Mouse (Mus musculus) NIH3T3 (cell line): ENCODE measurements at regions not wholly inside any gene's neighbourhood (a gene's known extent, or its start where the extent isn't known, plus 50 kb on each side); places are given as distances from the start of the nearest gene placed in this dataset.

Experiments
- DNase-seq: peaks from one replicate; pipeline ENCODE4 v3.0.0-alpha.2; 2012; ENCODE audit warnings: low read depth

GRCm38 (mm10) chr6:31995977-31996376 lies 54.1 kb upstream of the 1700012A03Rik start:
- DNase-seq = no peak

GRCm38 (mm10) chr6:31995249-31995648 lies 54.8 kb upstream of the 1700012A03Rik start:
- no peak for DNase-seq

- DNase-seq = no peak
Measured at GRCm38 (mm10) chr6:31985698-31986097, 64.3 kb upstream of the 1700012A03Rik start.

DNA sequence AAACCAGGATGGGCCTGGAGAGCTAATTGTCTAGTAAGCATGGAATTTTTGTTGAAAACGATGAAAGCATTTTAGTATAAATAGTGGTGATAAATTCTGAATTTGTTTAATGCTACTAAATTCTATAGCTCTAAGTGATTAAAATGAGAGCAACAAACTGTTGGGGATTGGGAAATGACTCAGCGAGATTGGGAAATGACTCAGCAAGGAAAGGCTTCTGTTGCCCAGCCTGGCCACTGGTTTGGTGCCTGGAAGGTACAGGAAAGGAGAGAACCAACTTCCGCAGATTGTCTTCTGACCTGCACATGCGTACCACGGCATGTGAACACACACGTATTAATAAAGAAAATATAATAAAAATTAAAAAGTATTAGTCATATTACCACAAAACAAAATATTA lies 73.3 kb upstream of the 1700012A03Rik start:
- peak; percentile 37 for DNase-seq

GRCm38 (mm10) chr6:31948063-31948481 lies 102.0 kb upstream of the 1700012A03Rik start:
- no peak for DNase-seq

- DNase-seq = no peak
Measured at GRCm38 (mm10) chr6:31946572-31946971, 103.5 kb upstream of the 1700012A03Rik start.

DNA sequence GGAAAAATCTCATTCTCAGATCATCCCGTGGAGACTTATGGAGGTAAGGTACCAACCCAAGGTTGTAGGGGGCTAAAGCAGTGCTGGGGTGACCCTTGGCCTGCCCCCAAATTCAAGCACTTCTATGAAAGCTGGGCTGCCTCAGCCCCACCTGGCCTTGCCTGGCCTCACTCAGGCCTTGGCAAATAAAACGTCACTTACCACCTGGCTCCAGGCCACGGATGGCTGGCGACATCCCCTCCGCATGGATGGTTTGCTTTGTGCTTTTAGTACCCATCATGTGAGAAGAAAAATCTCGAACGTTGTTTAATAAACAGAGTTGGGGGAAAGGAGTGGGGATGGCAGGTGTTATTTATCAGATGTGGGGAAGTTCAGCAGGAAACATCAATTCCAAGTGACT lies 104.7 kb upstream of the 1700012A03Rik start:
- DNase-seq = no peak

DNA sequence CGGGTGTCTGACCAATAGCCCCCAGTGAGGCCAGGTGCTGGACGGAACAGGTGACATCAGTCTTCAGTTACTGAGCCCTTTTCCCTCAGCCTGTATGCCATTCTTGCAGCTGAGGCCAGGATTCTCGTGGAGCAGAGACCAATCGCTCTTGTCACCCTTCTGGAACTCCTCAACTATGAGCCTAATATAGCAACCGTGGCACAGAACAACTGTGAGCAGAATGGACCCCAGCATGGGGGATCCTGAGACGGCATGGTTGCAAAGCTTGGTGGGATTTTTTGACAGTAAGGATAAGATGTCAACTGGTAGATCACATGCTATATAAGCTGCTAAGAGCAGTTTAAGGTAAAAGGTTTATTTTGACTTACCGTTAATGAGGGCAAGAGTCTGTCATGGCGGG lies 105.5 kb upstream of the 1700012A03Rik start:
- DNase-seq = no peak

GRCm38 (mm10) chr6:31942696-31943095 lies 107.3 kb upstream of the 1700012A03Rik start:
- no peak for DNase-seq

DNA sequence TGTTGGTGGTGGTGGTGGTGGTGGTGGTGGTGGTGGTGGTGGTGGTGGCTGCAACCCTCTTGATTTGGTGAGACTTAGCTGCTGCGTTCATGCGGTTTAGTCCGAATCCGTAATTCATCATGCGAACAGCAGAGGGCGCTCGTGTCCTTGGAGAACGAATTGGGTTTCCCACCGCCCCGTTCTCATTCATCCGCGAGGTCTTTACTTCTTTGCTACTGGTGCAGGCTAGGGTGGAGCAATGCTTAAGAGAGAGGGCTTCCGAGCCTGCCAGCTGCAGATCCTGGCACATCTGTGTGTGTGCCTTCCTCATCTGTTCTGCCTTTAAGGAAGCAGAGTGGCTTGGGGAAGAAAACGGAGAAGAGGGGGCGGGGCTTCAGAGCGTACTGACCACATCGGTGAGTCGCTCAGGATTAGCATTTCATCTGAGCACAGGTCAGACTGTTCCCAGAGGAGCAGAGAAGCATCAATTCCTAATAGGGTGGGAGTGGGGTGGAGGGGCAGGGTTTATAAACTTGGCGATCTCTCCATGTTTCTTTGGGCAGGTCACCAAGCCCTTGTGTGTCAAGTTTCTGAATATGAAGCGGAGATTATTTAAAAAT lies 111.7 kb upstream of the 1700012A03Rik start:
- DNase-seq = peak; percentile 90

- DNase-seq = no peak
Measured at GRCm38 (mm10) chr6:31937146-31937545, 112.9 kb upstream of the 1700012A03Rik start.

- DNase-seq = no peak
Measured at GRCm38 (mm10) chr6:31934826-31935225, 115.2 kb upstream of the 1700012A03Rik start.

DNA sequence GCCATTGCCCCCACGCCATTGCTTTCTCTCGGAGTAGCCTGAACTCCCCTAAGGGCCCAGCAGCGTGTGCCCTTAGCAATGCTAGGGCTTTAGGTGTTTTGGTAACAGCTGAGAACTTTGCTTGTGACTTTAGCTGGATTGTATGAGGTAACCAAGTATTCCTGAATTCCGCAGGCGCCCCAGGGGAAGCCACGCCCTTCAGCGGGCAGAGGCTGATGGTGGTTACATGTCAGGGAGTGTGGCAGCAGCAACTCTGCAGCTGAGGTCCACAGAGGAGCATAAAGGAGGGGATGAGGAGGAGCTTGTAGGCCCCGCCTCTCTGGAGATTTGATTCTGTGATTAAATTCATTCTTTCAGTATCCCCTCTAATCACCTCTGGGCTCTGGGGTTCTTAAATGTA lies 116.1 kb upstream of the 1700012A03Rik start:
- DNase-seq = no peak

DNA sequence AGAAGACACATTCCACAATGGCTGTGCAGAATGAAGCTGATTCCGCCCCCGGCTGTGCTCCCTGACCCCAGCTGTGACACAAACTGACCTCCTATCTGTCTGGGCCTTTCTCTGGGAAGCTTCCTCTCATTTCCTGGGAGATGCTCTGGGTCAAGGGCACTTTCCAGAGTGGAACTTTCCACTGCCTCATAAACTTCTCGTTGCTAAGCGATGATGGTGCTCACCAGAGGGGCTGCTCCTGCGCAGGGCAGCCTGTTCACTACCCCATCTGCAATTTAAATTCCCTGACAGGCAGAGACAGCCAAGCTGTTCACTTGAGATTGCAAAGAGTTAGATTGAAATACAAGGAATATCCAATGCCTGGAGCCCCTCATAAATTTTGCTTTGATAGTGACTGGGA lies 116.7 kb upstream of the 1700012A03Rik start:
- no peak for DNase-seq

DNA sequence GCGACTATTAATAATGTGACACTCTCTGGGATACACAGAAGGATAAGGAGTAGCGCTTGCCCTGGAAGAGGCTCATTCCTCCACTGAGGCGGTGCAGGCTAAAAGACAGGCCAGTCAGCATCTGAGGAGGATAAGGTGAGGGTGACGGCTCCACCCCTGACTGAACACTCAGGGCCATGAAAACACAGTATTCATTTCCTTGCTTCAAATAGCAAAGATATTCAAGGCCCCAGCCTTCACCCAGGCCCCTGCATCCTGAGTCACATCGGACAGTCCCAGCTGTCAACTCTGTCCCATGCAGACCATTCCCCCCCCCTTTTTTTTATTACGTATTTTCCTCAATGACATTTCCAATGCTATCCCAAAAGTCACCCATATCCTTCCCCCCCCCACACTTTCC lies 118.9 kb upstream of the 1700012A03Rik start:
- DNase-seq = no peak

DNA sequence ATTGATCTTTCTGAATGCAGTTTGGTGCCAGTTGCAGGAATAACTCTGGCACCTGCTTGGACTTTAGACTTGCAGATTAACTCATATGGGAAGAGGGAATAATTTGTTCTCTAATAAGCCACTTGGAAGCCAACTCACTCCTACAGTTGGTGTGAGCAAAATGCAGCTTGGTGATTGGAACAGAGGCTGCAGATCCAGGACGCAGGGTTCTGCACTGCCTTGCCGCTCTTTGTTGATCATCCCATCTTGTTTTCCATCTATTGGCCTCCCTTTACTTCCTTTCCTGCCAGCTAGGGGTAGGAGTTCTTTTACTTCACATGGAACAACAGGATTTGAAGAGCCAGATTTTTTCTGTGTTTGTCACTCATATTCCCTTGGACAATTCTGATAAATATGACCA lies 120.9 kb upstream of the 1700012A03Rik start:
- no peak for DNase-seq

- DNase-seq = peak; percentile 85
Measured at GRCm38 (mm10) chr6:31927181-31927580, 122.9 kb upstream of the 1700012A03Rik start.

DNA sequence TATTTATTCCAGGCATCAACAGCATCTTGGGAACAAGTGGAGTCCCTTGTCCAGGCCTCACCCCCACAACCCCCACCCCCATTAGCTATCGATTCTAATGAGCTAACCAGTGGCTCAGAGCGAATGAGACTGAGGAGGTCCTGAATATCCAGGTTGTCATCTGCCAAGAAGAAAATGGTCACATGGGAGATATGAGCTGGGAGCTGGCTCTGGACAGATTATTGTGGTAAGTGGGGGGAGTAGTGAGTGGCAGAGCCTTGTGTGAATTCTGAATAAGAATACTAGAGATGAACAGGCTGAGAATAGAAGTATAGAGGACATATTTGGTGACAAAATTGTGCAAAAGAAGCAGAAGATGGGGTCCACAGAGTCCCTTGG lies 125.4 kb upstream of the 1700012A03Rik start:
- no peak for DNase-seq

- DNase-seq = no peak
Measured at GRCm38 (mm10) chr6:31923951-31924668, 125.9 kb upstream of the 1700012A03Rik start.

GRCm38 (mm10) chr6:31921561-31922152 lies 128.4 kb upstream of the 1700012A03Rik start:
- no peak for DNase-seq

DNA sequence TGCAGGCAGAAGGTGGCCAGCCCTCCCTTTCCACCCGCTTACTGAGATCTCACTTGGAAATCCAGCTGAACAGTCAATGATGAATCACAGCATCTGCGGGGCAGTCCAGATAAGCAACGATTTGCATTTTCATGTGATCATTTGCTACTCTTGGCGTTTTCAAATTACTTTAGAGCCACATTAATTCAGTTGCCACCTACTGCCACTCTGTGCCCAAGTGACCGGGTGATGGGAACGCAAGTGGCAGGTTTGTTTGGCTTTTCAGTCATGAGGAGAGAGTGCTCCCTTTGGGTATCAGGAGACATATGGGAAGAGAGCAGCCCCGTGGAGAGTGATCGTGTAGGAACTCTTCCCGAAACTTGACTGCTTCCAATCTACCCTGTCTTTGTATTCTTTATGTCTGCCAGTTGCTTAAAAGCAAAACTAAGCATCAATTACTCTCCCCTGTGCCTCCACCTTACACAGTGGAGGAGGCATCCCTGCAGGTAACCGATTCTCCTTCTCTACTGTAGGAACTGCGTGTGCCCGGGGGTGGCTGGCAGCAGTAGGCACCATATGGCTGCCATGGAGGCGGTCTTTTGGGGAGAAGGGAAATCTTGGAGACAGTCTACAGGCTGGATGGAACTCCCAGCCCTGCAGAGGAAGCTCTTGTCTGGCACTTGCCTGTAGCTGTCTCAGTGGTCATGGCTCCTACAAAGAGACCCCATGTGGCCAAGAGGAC lies 132.5 kb upstream of the 1700012A03Rik start:
- DNase-seq = no peak

- no peak for DNase-seq
Measured at GRCm38 (mm10) chr6:31901791-31902190, 148.3 kb upstream of the 1700012A03Rik start.

GRCm38 (mm10) chr6:31899055-31899454 lies 151.0 kb upstream of the 1700012A03Rik start:
- DNase-seq = no peak
